Mouse (Mus musculus) ES-E14 (cell line): ENCODE measurements at regions not wholly inside any gene's neighbourhood (a gene's known extent, or its start where the extent isn't known, plus 50 kb on each side); places are given as distances from the start of the nearest gene placed in this dataset.

Experiments used
- DNase-seq: peaks from one replicate; pipeline ENCODE4 v3.0.0-alpha.2; 2013; ENCODE audit warnings: low read depth, low spot score
- H3K27ac ChIP-seq: 2 replicates; pipeline ENCODE4 v1.5.1; 2012; ENCODE audit warnings: low read depth, mild to moderate bottlenecking, low read length, moderate library complexity, mixed read lengths; ENCODE audit not compliant: poor library complexity, insufficient read depth, severe bottlenecking
- H3K36me3 ChIP-seq: 2 replicates; pipeline ENCODE4 v1.6.1; 2012; ENCODE audit warnings: mild to moderate bottlenecking, low read length, moderate library complexity, mixed read lengths; ENCODE audit not compliant: control insufficient read depth, poor library complexity, insufficient read depth, severe bottlenecking
- H3K4me1 ChIP-seq, 2 experiments: fragments of 150-350 bp in 1 of 2; sonication (generic) in 1 of 2; 2 replicates each; pipeline ENCODE4 v1.6.1; 2012; ENCODE audit warnings: low read length in 2 of 2, mild to moderate bottlenecking in 1 of 2, mixed read lengths in 1 of 2; ENCODE audit not compliant: control insufficient read depth in 2 of 2, insufficient read depth in 2 of 2, poor library complexity in 1 of 2
- H3K4me3 ChIP-seq, 2 experiments: fragments of 150-350 bp in 1 of 2; sonication (generic) in 1 of 2; 2 replicates each; pipeline ENCODE4 v1.5.1; 2012; ENCODE audit warnings: low read length in 2 of 2, low read depth in 1 of 2, mild to moderate bottlenecking in 1 of 2, mixed read lengths in 1 of 2; ENCODE audit not compliant: insufficient read depth in 1 of 2, poor library complexity in 1 of 2, severe bottlenecking in 1 of 2
- H3K9ac ChIP-seq: 2 replicates; pipeline ENCODE4 v1.6.1; 2012; ENCODE audit warnings: low read depth, mild to moderate bottlenecking, low read length, mixed read lengths; ENCODE audit not compliant: poor library complexity, insufficient read depth, severe bottlenecking
- H3K9me3 ChIP-seq: fragments of 150-350 bp; sonication (generic); 2 replicates; pipeline ENCODE4 v1.6.1; 2012; ENCODE audit warnings: low read depth, mild to moderate bottlenecking, low read length; ENCODE audit not compliant: control insufficient read depth, insufficient read depth
- CHD2 ChIP-seq: IDR thresholded peaks from 2 replicates; pipeline ENCODE4 v1.6.1; 2014; ENCODE audit warnings: mild to moderate bottlenecking, low read depth, low read length, inconsistent platforms
- HCFC1 ChIP-seq: IDR thresholded peaks from 2 replicates; pipeline ENCODE4 v1.6.1; 2012; ENCODE audit warnings: low read length, inconsistent platforms, borderline replicate concordance; ENCODE audit not compliant: insufficient read depth
- MAFK ChIP-seq: IDR thresholded peaks from 2 replicates; pipeline ENCODE4 v1.6.1; 2014; ENCODE audit warnings: mild to moderate bottlenecking, low read depth, low read length, inconsistent platforms; ENCODE audit not compliant: insufficient read depth
- ZC3H11A ChIP-seq: IDR thresholded peaks from 2 replicates; pipeline ENCODE4 v1.6.1; 2012; ENCODE audit warnings: low read depth, mild to moderate bottlenecking, inconsistent platforms, low read length, borderline replicate concordance
- ZNF384 ChIP-seq: IDR thresholded peaks from 2 replicates; pipeline ENCODE4 v1.6.1; 2012; ENCODE audit warnings: low read depth, low read length, inconsistent platforms
- in situ Hi-C, 2 experiments: fragments of 600-800 bp; cut with MboI; formaldehyde crosslinking; loops; one replicate each; pipeline ENCODE4 v1.15.1; 2025; ENCODE audit warnings: low sequenced_read_pairs in 2 of 2, inconsistent platforms in 1 of 2; ENCODE audit not compliant: unreplicated experiment in 2 of 2

GRCm38 (mm10) chr13:44281796-44282195 lies 447.5 kb upstream of the Jarid2 start:
- in situ Hi-C loops = no loop called here
- DNase-seq = no peak
- H3K4me3 ChIP-seq = no peak overlapping the region
- H3K4me1 ChIP-seq = no peaks in the 10 kb centered on the region; a peak in 1 of 4 replicates
- no peak for TF ChIP-seq ZC3H11A
- TF ChIP-seq MAFK = no peak
- no peak overlapping the region for H3K27ac ChIP-seq
- H3K9me3 ChIP-seq = no peaks in the 10 kb centered on the region
- no peaks in the 10 kb centered on the region for H3K36me3 ChIP-seq
- no peak overlapping the region for H3K9ac ChIP-seq

- Histone ChIP-seq H3K36me3 (no peaks in the 10 kb centered on the region), H3K9me3 (no peaks in the 10 kb centered on the region), H3K9ac (no peak overlapping the region), H3K27ac (no peak overlapping the region), H3K4me3 (no peak overlapping the region), H3K4me1 (no peaks in the 10 kb centered on the region; a peak in 1 of 4 replicates)
- in situ Hi-C loops = no loop called here
- DNase-seq = no peak
- TF ChIP-seq HCFC1 (no peak), MAFK (no peak), CHD2 (no peak), ZC3H11A (no peak), ZNF384 (no peak)
Observed at GRCm38 (mm10) chr13:44282306-44282705, 447.0 kb upstream of the Jarid2 start.

GRCm38 (mm10) chr13:44282731-44283571 lies 446.3 kb upstream of the Jarid2 start:
- Histone ChIP-seq H3K4me3 (no peak overlapping the region), H3K27ac (no peak overlapping the region), H3K9ac (no peak overlapping the region), H3K9me3 (no peaks in the 10 kb centered on the region), H3K36me3 (no peaks in the 10 kb centered on the region), H3K4me1 (no peaks in the 10 kb centered on the region; a peak in 1 of 4 replicates)
- TF ChIP-seq MAFK (no peak), ZNF384 (no peak), HCFC1 (no peak), CHD2 (no peak), ZC3H11A (no peak)
- in situ Hi-C loops = no loop called here
- no peak for DNase-seq

- in situ Hi-C loops = no loop called here
- TF ChIP-seq ZC3H11A (no peak), HCFC1 (no peak), CHD2 (no peak), ZNF384 (no peak), MAFK (no peak)
Observed at GRCm38 (mm10) chr13:44285881-44286280, 443.4 kb upstream of the Jarid2 start.

GRCm38 (mm10) chr13:44290199-44290598 lies 439.1 kb upstream of the Jarid2 start:
- no peak for TF ChIP-seq ZNF384
- no peak for TF ChIP-seq HCFC1
- no peak for TF ChIP-seq MAFK
- peak; percentile 58 for TF ChIP-seq ZC3H11A
- no peak for TF ChIP-seq CHD2
- H3K27ac ChIP-seq = no peak overlapping the region
- H3K9me3 ChIP-seq = no peaks in the 10 kb centered on the region
- no peak overlapping the region for H3K4me3 ChIP-seq
- no peaks in the 10 kb centered on the region for H3K4me1 ChIP-seq
- DNase-seq = no peak
- in situ Hi-C loops = no loop called here
- no peak overlapping the region for H3K9ac ChIP-seq
- H3K36me3 ChIP-seq = no peaks in the 10 kb centered on the region

More at GRCm38 (mm10) chr13:44285881-44286280, 443.4 kb upstream of the Jarid2 start:
- H3K4me1 ChIP-seq = no peaks in the 10 kb centered on the region
- H3K27ac ChIP-seq = no peak overlapping the region
- no peak overlapping the region for H3K9ac ChIP-seq
- no peaks in the 10 kb centered on the region for H3K36me3 ChIP-seq
- no peaks in the 10 kb centered on the region for H3K9me3 ChIP-seq
- no peak overlapping the region for H3K4me3 ChIP-seq
- DNase-seq = no peak
